Mouse (Mus musculus) megakaryocyte progenitor cell, adult 5-6 weeks (primary cell): ENCODE results near the gene Spred3. TPM values are rescaled to one million over a fixed set of nuclear protein-coding genes. Genes with fewer than 3 reads are reported as not detected.
"Not testable (repeated sequence)": the region's sequence is repeated elsewhere in the genome, so short reads cannot be mapped to it uniquely, and the experiment has no call there.

Experiments used
- ATAC-seq: replicated peaks from 2 replicates; pipeline ENCODE4 v1.8.0; 2016; ENCODE audit warnings: mild to moderate bottlenecking, moderate TSS enrichment, inconsistent platforms; ENCODE audit not compliant: poor library complexity
- total RNA-seq, 2 experiments: library from RNA; stranded (forward) in 1 of 2; stranded (reverse) in 1 of 2; fragments of 157-497, 149-512 nt in 1 of 2; fragments of 200-1000 nt in 1 of 2; gene quantifications; 2 replicates each; pipeline versions ENCODE4 v1.2.3 to v1.2.4; 2015 to 2017

Spred3 gene
- total RNA-seq (2015) (0.56 and 2.3 TPM in 2 replicates), total RNA-seq (2017) (0.91 and 2.4 TPM in 2 replicates)

GRCm38 (mm10) chr7:29170066-29170754 lies at the start of gene Spred3, which contains the start of gene Ggn:
Gene Spred3 (minus strand): TSS chr7:29170411.
Gene Ggn (plus strand): TSS chr7:29170210.
- ATAC-seq: peak; percentile 64

- no peak for ATAC-seq
Observed at GRCm38 (mm10) chr7:29214846-29215245, 44.6 kb upstream of the Spred3 start.

- no peak for ATAC-seq
Observed at GRCm38 (mm10) chr7:29214236-29214635, 44.0 kb upstream of the Spred3 start.

GRCm38 (mm10) chr7:29213675-29214082 lies 43.5 kb upstream of the Spred3 start, which contains the start of gene Catsperg1:
Gene Catsperg1 (minus strand): TSS chr7:29214035.
- ATAC-seq: no peak

GRCm38 (mm10) chr7:29212775-29213560 lies 42.8 kb upstream of the Spred3 start:
- ATAC-seq: not testable (repeated sequence)

GRCm38 (mm10) chr7:29212199-29212765 lies 42.1 kb upstream of the Spred3 start:
- ATAC-seq: peak; percentile 36

- peak; percentile 78 for ATAC-seq
Observed at GRCm38 (mm10) chr7:29211415-29212198, 41.4 kb upstream of the Spred3 start.

GRCm38 (mm10) chr7:29211013-29211412 lies 40.8 kb upstream of the Spred3 start:
- ATAC-seq: peak; percentile 72

- 0 out of 2 replicates have a peak, but pooled peaks have one; percentile 23 for ATAC-seq
Observed at GRCm38 (mm10) chr7:29202577-29202976, 32.4 kb upstream of the Spred3 start.

GRCm38 (mm10) chr7:29194230-29194629 lies 24.0 kb upstream of the Spred3 start:
- ATAC-seq: not testable (repeated sequence)

GRCm38 (mm10) chr7:29181323-29181722 lies 11.1 kb upstream of the Spred3 start:
- not testable (repeated sequence) for ATAC-seq

- ATAC-seq: no peak
Observed at GRCm38 (mm10) chr7:29180854-29181236, 10.6 kb upstream of the Spred3 start.

- peak; percentile 95 for ATAC-seq
Observed at GRCm38 (mm10) chr7:29180077-29180853, 10.1 kb upstream of the Spred3 start, which contains the start of gene Psmd8. Gene Psmd8 (minus strand): TSS chr7:29180701.

GRCm38 (mm10) chr7:29179323-29179722 lies 9.1 kb upstream of the Spred3 start:
- ATAC-seq: peak; percentile 21

- ATAC-seq: no peak
Observed at GRCm38 (mm10) chr7:29178106-29178505, 7.9 kb upstream of the Spred3 start.

- no peak for ATAC-seq
Observed at GRCm38 (mm10) chr7:29172390-29173016, 2.3 kb upstream of the Spred3 start.

GRCm38 (mm10) chr7:29171562-29172097 lies 1.4 kb upstream of the Spred3 start:
- ATAC-seq: no peak

GRCm38 (mm10) chr7:29170755-29171561 lies 747 bp upstream of the Spred3 start:
- peak; percentile 32 for ATAC-seq
